Mouse (Mus musculus): Measurements from ENCODE around the gene Anks1b. TPM values are rescaled to one million over a fixed set of nuclear protein-coding genes. Genes with fewer than 3 reads are reported as not detected.

Gene Anks1b
- polyA plus RNA-seq, 1 experiment from 2014 or later: 1.9 TPM

- no peaks in the 10 kb centered on the region for H3K9me3 ChIP-seq (ENCODE audit: control insufficient read depth)
- no peak overlapping the region for H3K4me3 ChIP-seq (ENCODE audit: low read depth, low read length)
- no peak overlapping the region for H3K4me2 ChIP-seq (replicated peaks; ENCODE audit: low read depth)
- WGBS: 84% methylated on average over 6 of the region's 6 CpGs
- no peaks in the 10 kb centered on the region for H3K4me1 ChIP-seq (replicated peaks; ENCODE audit: control insufficient read depth, insufficient read depth, low read length)
- H3K9ac ChIP-seq (ENCODE audit: low read depth, low read length): no peak overlapping the region
- no peak overlapping the region for H3K27ac ChIP-seq (ENCODE audit: low read depth, low read length)
- no peaks in the 10 kb centered on the region for H3K36me3 ChIP-seq (ENCODE audit: control insufficient read depth, insufficient read depth)
- no peaks in the 10 kb centered on the region for H3K27me3 ChIP-seq (replicated peaks; ENCODE audit: control insufficient read depth, insufficient read depth, low read length)
- no peak for ATAC-seq
- no peak for TF ChIP-seq CTCF (IDR thresholded peaks at IDR 0.05; ENCODE audit: low read depth)
These were observed 941.1 kb downstream of the Anks1b start for GRCm38 (mm10) chr10:90814412-90814811.

GRCm38 (mm10) chr10:90818246-90818937 is 945.1 kb downstream of the Anks1b start:
- Histone ChIP-seq H3K27me3 (replicated peaks; ENCODE audit: control insufficient read depth, insufficient read depth, low read length) (no peaks in the 10 kb centered on the region), H3K27ac (ENCODE audit: low read depth, low read length) (no peak overlapping the region), H3K36me3 (ENCODE audit: control insufficient read depth, insufficient read depth) (no peaks in the 10 kb centered on the region), H3K4me2 (replicated peaks; ENCODE audit: low read depth) (no peak overlapping the region), H3K9me3 (ENCODE audit: control insufficient read depth) (no peaks in the 10 kb centered on the region), H3K4me3 (ENCODE audit: low read depth, low read length) (no peak overlapping the region), H3K9ac (ENCODE audit: low read depth, low read length) (no peak overlapping the region), H3K4me1 (replicated peaks; ENCODE audit: control insufficient read depth, insufficient read depth, low read length) (no peaks in the 10 kb centered on the region)
- no peak for TF ChIP-seq CTCF (IDR thresholded peaks at IDR 0.05; ENCODE audit: low read depth)
- ATAC-seq: no peak
- WGBS: 45% methylated on average over 10 of the region's 10 CpGs

- no peak overlapping the region for H3K27ac ChIP-seq (ENCODE audit: low read depth, low read length)
- peaks cover 19% of the 10 kb centered on the region for H3K27me3 ChIP-seq (replicated peaks; ENCODE audit: control insufficient read depth, insufficient read depth, low read length)
- H3K36me3 ChIP-seq (ENCODE audit: control insufficient read depth, insufficient read depth): no peaks in the 10 kb centered on the region
- H3K4me2 ChIP-seq (replicated peaks; ENCODE audit: low read depth): no peak overlapping the region
- no peaks in the 10 kb centered on the region for H3K9me3 ChIP-seq (ENCODE audit: control insufficient read depth)
- 13% methylated on average over 4 of the region's 4 CpGs for WGBS
- no peak for ATAC-seq
- no peak overlapping the region for H3K4me3 ChIP-seq (ENCODE audit: low read depth, low read length)
- H3K9ac ChIP-seq (ENCODE audit: low read depth, low read length): no peak overlapping the region
- no peak for TF ChIP-seq CTCF (IDR thresholded peaks at IDR 0.05; ENCODE audit: low read depth)
- H3K4me1 ChIP-seq (replicated peaks; ENCODE audit: control insufficient read depth, insufficient read depth, low read length): no peaks in the 10 kb centered on the region
These were observed 950.1 kb downstream of the Anks1b start for GRCm38 (mm10) chr10:90823438-90823837.

- no peaks in the 10 kb centered on the region for H3K4me1 ChIP-seq (replicated peaks; ENCODE audit: control insufficient read depth, insufficient read depth, low read length)
- no peak overlapping the region for H3K4me3 ChIP-seq (ENCODE audit: low read depth, low read length)
- H3K9me3 ChIP-seq (ENCODE audit: control insufficient read depth): no peaks in the 10 kb centered on the region
- H3K36me3 ChIP-seq (ENCODE audit: control insufficient read depth, insufficient read depth): no peaks in the 10 kb centered on the region
- H3K4me2 ChIP-seq (replicated peaks; ENCODE audit: low read depth): no peak overlapping the region
- no peak for TF ChIP-seq CTCF (IDR thresholded peaks at IDR 0.05; ENCODE audit: low read depth)
- 80% methylated on average over 2 of the region's 2 CpGs for WGBS
- peaks cover 32% of the 10 kb centered on the region for H3K27me3 ChIP-seq (replicated peaks; ENCODE audit: control insufficient read depth, insufficient read depth, low read length)
- H3K9ac ChIP-seq (ENCODE audit: low read depth, low read length): no peak overlapping the region
- no peak for ATAC-seq
- no peak overlapping the region for H3K27ac ChIP-seq (ENCODE audit: low read depth, low read length)
These were observed 951.4 kb downstream of the Anks1b start for GRCm38 (mm10) chr10:90824692-90825091.

GRCm38 (mm10) chr10:90826939-90827338 is 953.6 kb downstream of the Anks1b start:
- no peak for ATAC-seq
- Histone ChIP-seq H3K9me3 (ENCODE audit: control insufficient read depth) (no peaks in the 10 kb centered on the region), H3K27me3 (replicated peaks; ENCODE audit: control insufficient read depth, insufficient read depth, low read length) (peaks cover 54% of the 10 kb centered on the region), H3K4me1 (replicated peaks; ENCODE audit: control insufficient read depth, insufficient read depth, low read length) (no peaks in the 10 kb centered on the region), H3K36me3 (ENCODE audit: control insufficient read depth, insufficient read depth) (no peaks in the 10 kb centered on the region), H3K27ac (ENCODE audit: low read depth, low read length) (no peak overlapping the region), H3K4me2 (replicated peaks; ENCODE audit: low read depth) (no peak overlapping the region), H3K4me3 (ENCODE audit: low read depth, low read length) (no peak overlapping the region), H3K9ac (ENCODE audit: low read depth, low read length) (no peak overlapping the region)
- TF ChIP-seq CTCF (IDR thresholded peaks at IDR 0.05; ENCODE audit: low read depth): no peak
- WGBS: 14% methylated on average over 4 of the region's 4 CpGs

GRCm38 (mm10) chr10:90828581-90829393 is 955.5 kb downstream of the Anks1b start:
- no peaks in the 10 kb centered on the region for H3K4me1 ChIP-seq (replicated peaks; ENCODE audit: control insufficient read depth, insufficient read depth, low read length)
- H3K27ac ChIP-seq (ENCODE audit: low read depth, low read length): no peak overlapping the region
- peak overlapping the region; percentile 42 for H3K4me3 ChIP-seq (ENCODE audit: low read depth, low read length)
- no peak for ATAC-seq
- 1% methylated on average over 53 of the region's 73 CpGs for WGBS
- H3K36me3 ChIP-seq (ENCODE audit: control insufficient read depth, insufficient read depth): no peaks in the 10 kb centered on the region
- peak overlapping the region; percentile 69 for H3K4me2 ChIP-seq (replicated peaks; ENCODE audit: low read depth)
- no peak overlapping the region for H3K9ac ChIP-seq (ENCODE audit: low read depth, low read length)
- no peaks in the 10 kb centered on the region for H3K9me3 ChIP-seq (ENCODE audit: control insufficient read depth)
- H3K27me3 ChIP-seq (replicated peaks; ENCODE audit: control insufficient read depth, insufficient read depth, low read length): peaks cover 58% of the 10 kb centered on the region
- no peak for TF ChIP-seq CTCF (IDR thresholded peaks at IDR 0.05; ENCODE audit: low read depth)

Measured in intestine, postnatal 0 days (tissue).